Mouse (Mus musculus) hindbrain, embryonic 11.5 days (tissue): ENCODE measurements around the gene Rspry1. TPM values are rescaled to one million over a fixed set of nuclear protein-coding genes. Genes with fewer than 3 reads are reported as not detected.

Source experiments
- polyA plus RNA-seq: library from polyadenylated mRNA; unstranded; fragments of >200 nt; fragmentation: Nextera tagmentation; extraction: Ambion mirVana; gene quantifications from 2 replicates; pipeline ENCODE4 v1.2.1, GENCODE M21; 2014

The Rspry1 gene
- polyA plus RNA-seq, 1 experiment from 2014 or later = 45.5 TPM

Other genes with a start within 250 kb of the Rspry1 start
- gene Herpud1, start 215.5 kb upstream of the Rspry1 start, polyA plus RNA-seq = 60.8 and 61.0 TPM in 2 replicates
- gene Nlrc5, start 167.6 kb upstream of the Rspry1 start, polyA plus RNA-seq = 0.23 TPM in 1 of 2 replicates, not detected in the other
- gene Cpne2, start 68.9 kb upstream of the Rspry1 start, polyA plus RNA-seq = 9.8 and 10.1 TPM in 2 replicates
- gene Fam192a, start 60 bp downstream of the Rspry1 start, polyA plus RNA-seq = 110 TPM in 2 replicates
- gene Arl2bp, start 64.7 kb downstream of the Rspry1 start, polyA plus RNA-seq = 65.2 and 94.5 TPM in 2 replicates
- 0.25 and 0.63 TPM in 2 replicates for gene Pllp, start 94.3 kb downstream of the Rspry1 start, polyA plus RNA-seq
- gene Ccl22, start 143.7 kb downstream of the Rspry1 start, polyA plus RNA-seq = not detected in 2 replicates
- gene Cx3cl1, start 170.1 kb downstream of the Rspry1 start, polyA plus RNA-seq = 9.9 and 10.9 TPM in 2 replicates
- gene Ccl17, start 208.5 kb downstream of the Rspry1 start, polyA plus RNA-seq = not detected in 2 replicates
- 52.3 and 55.0 TPM in 2 replicates for gene Coq9, start 236.4 kb downstream of the Rspry1 start, polyA plus RNA-seq
- gene Ciapin1, start 236.4 kb downstream of the Rspry1 start, polyA plus RNA-seq = 124 and 145 TPM in 2 replicates